Mouse (Mus musculus) neural tube, embryonic 12.5 days (tissue): ENCODE data around the gene Rps10. TPM values are rescaled to one million over a fixed set of nuclear protein-coding genes. Genes with fewer than 3 reads are reported as not detected.

Source experiments
- ATAC-seq: fragments of 200-750 bp; cut with Nextera tagmentation; 2 replicates; pipeline ENCODE4 v1.8.0; 2017; ENCODE audit warnings: low read depth, mild to moderate bottlenecking, moderate TSS enrichment, moderate library complexity; ENCODE audit not compliant: low FRiP score
- H3K27ac ChIP-seq: fragments of 300-500 bp; sonication (generic); 2 replicates; pipeline ENCODE4 v1.5.1; 2016
- H3K27me3 ChIP-seq: fragments of 300-500 bp; sonication (generic); replicated peaks from 2 replicates; pipeline ENCODE4 v1.6.1; 2016; ENCODE audit warnings: mild to moderate bottlenecking
- H3K36me3 ChIP-seq: fragments of 300-500 bp; sonication (generic); 2 replicates; pipeline ENCODE4 v1.6.1; 2016; ENCODE audit warnings: mild to moderate bottlenecking
- H3K4me1 ChIP-seq: fragments of 300-500 bp; sonication (generic); 2 replicates; pipeline ENCODE4 v1.6.1; 2016
- H3K4me2 ChIP-seq: fragments of 300-500 bp; sonication (generic); replicated peaks from 2 replicates; pipeline ENCODE4 v1.6.1; 2016; ENCODE audit warnings: mild to moderate bottlenecking
- H3K4me3 ChIP-seq: fragments of 300-500 bp; sonication (generic); 2 replicates; pipeline ENCODE4 v1.5.1; 2016
- H3K9ac ChIP-seq: fragments of 300-500 bp; sonication (generic); 2 replicates; pipeline ENCODE4 v1.6.1; 2016; ENCODE audit warnings: mild to moderate bottlenecking
- H3K9me3 ChIP-seq: fragments of 300-500 bp; sonication (generic); 2 replicates; pipeline ENCODE4 v1.6.1; 2016; ENCODE audit warnings: mild to moderate bottlenecking
- WGBS: fragments of 180-500 bp; shearing (Covaris S2); methylation state at CpG from one replicate; pipeline ENCODE4 v1.1.7; 2016; 5-methylcytosine and 5-hydroxymethylcytosine counted together
- polyA plus RNA-seq: library from polyadenylated mRNA; unstranded; fragments of >200 nt; fragmentation: Nextera tagmentation; extraction: Ambion mirVana; gene quantifications from 2 replicates; pipeline ENCODE4 v1.2.1, GENCODE M21; 2016

The Rps10 gene
- polyA plus RNA-seq, 1 experiment from 2014 or later, result 639 TPM

GRCm38 (mm10) chr17:27623360-27624326 is 12.8 kb downstream of the Rps10 start, which contains the start of gene Nudt3:
Gene Nudt3, minus strand, starts transcription at chr17:27623495.
- Histone ChIP-seq H3K4me2 (peak within 1 kb of the TSS; percentile 73), H3K9me3 (no peaks in the 10 kb centered on the region), H3K4me1 (peaks cover 33% of the 10 kb centered on the region), H3K27ac (peak within 1 kb of the TSS; percentile 98), H3K27me3 (no peaks in the 10 kb centered on the region), H3K9ac (peak within 1 kb of the TSS; percentile 99), H3K4me3 (peak within 1 kb of the TSS; percentile 97), H3K36me3 (peaks cover 1% of the 10 kb centered on the region)
- WGBS, result 8% methylated on average over 91 of the region's 91 CpGs
- peak; percentile 84 for ATAC-seq

GRCm38 (mm10) chr17:27622611-27623359 is 13.7 kb downstream of the Rps10 start:
- peak; percentile 46 for ATAC-seq
- Histone ChIP-seq H3K4me2 (peak overlapping the region; percentile 73), H3K9me3 (peaks cover 4% of the 10 kb centered on the region; the same call in 1 of the 2 replicates), H3K4me3 (peak overlapping the region; percentile 97), H3K4me1 (peaks cover 33% of the 10 kb centered on the region), H3K9ac (peak overlapping the region; percentile 99), H3K27me3 (no peaks in the 10 kb centered on the region), H3K27ac (peak overlapping the region; percentile 98), H3K36me3 (peaks cover 10% of the 10 kb centered on the region)
- under 1% methylated on average over 75 of the region's 80 CpGs for WGBS

GRCm38 (mm10) chr17:27621705-27622531 is 14.6 kb downstream of the Rps10 start:
- Histone ChIP-seq H3K9me3 (peaks cover 10% of the 10 kb centered on the region), H3K27ac (peak overlapping the region; percentile 98), H3K36me3 (peaks cover 17% of the 10 kb centered on the region), H3K27me3 (no peaks in the 10 kb centered on the region), H3K9ac (peak overlapping the region; percentile 99), H3K4me1 (peaks cover 32% of the 10 kb centered on the region), H3K4me2 (peak overlapping the region; percentile 73), H3K4me3 (peak overlapping the region; percentile 97)
- WGBS, result 3% methylated on average over 23 of the region's 23 CpGs
- ATAC-seq, result 0 out of 2 replicates have a peak, but pooled peaks have one; percentile 10

- H3K4me2 ChIP-seq, result peak overlapping the region; percentile 73
- peak overlapping the region; percentile 51 for H3K9ac ChIP-seq
- H3K27ac ChIP-seq, result no peak overlapping the region
- peak overlapping the region; percentile 97 for H3K4me3 ChIP-seq
- peaks cover 10% of the 10 kb centered on the region for H3K9me3 ChIP-seq
- H3K27me3 ChIP-seq, result no peaks in the 10 kb centered on the region
- H3K4me1 ChIP-seq, result peaks cover 28% of the 10 kb centered on the region
- ATAC-seq, result no peak
- 54% methylated on average over 8 of the region's 8 CpGs for WGBS
- peaks cover 23% of the 10 kb centered on the region for H3K36me3 ChIP-seq
These were observed 15.3 kb downstream of the Rps10 start for GRCm38 (mm10) chr17:27621161-27621560.

GRCm38 (mm10) chr17:27615388-27615787 is 21.1 kb downstream of the Rps10 start:
- WGBS, result 78% methylated on average over 7 of the region's 7 CpGs
- H3K4me2 ChIP-seq, result no peak overlapping the region
- ATAC-seq, result no peak
- H3K4me1 ChIP-seq, result peaks cover 32% of the 10 kb centered on the region
- no peak overlapping the region for H3K27ac ChIP-seq
- H3K27me3 ChIP-seq, result no peaks in the 10 kb centered on the region
- H3K36me3 ChIP-seq, result peaks cover 26% of the 10 kb centered on the region
- peaks cover 10% of the 10 kb centered on the region for H3K9me3 ChIP-seq
- no peak overlapping the region for H3K4me3 ChIP-seq
- no peak overlapping the region for H3K9ac ChIP-seq

- Histone ChIP-seq H3K27ac (no peak overlapping the region), H3K4me2 (no peak overlapping the region), H3K4me3 (no peak overlapping the region), H3K36me3 (peaks cover 23% of the 10 kb centered on the region), H3K27me3 (no peaks in the 10 kb centered on the region), H3K9ac (no peak overlapping the region), H3K4me1 (peaks cover 21% of the 10 kb centered on the region), H3K9me3 (peaks cover 9% of the 10 kb centered on the region)
- ATAC-seq, result no peak
- 88% methylated on average over 4 of the region's 4 CpGs for WGBS
These were observed 23.5 kb downstream of the Rps10 start for GRCm38 (mm10) chr17:27613016-27613415.

- 87% methylated on average over 5 of the region's 5 CpGs for WGBS
- ATAC-seq, result no peak
These were observed 24.5 kb downstream of the Rps10 start for GRCm38 (mm10) chr17:27611994-27612393.

GRCm38 (mm10) chr17:27611519-27611884 is 25.0 kb downstream of the Rps10 start:
- Histone ChIP-seq H3K27me3 (no peaks in the 10 kb centered on the region), H3K4me2 (no peak overlapping the region), H3K4me1 (peaks cover 21% of the 10 kb centered on the region), H3K27ac (no peak overlapping the region; the same call in 1 of the 2 replicates), H3K36me3 (peaks cover 11% of the 10 kb centered on the region; the same call in 1 of the 2 replicates), H3K4me3 (no peak overlapping the region), H3K9ac (no peak overlapping the region), H3K9me3 (no peaks in the 10 kb centered on the region)
- ATAC-seq, result no peak
- 75% methylated on average over 3 of the region's 3 CpGs for WGBS

More at GRCm38 (mm10) chr17:27611994-27612393, 24.5 kb downstream of the Rps10 start:
- Histone ChIP-seq H3K9ac (no peak overlapping the region), H3K27me3 (no peaks in the 10 kb centered on the region), H3K4me3 (no peak overlapping the region), H3K4me1 (peaks cover 21% of the 10 kb centered on the region), H3K27ac (no peak overlapping the region; the same call in 1 of the 2 replicates), H3K36me3 (peaks cover 16% of the 10 kb centered on the region), H3K4me2 (no peak overlapping the region), H3K9me3 (no peaks in the 10 kb centered on the region)

- WGBS, result 84% methylated on average over 10 of the region's 10 CpGs
- no peak for ATAC-seq
These were observed 25.6 kb downstream of the Rps10 start for GRCm38 (mm10) chr17:27610679-27611518.

GRCm38 (mm10) chr17:27609576-27609975 is 26.9 kb downstream of the Rps10 start:
- WGBS, result 89% methylated on average over 7 of the region's 7 CpGs
- Histone ChIP-seq H3K4me3 (no peak overlapping the region), H3K9me3 (no peaks in the 10 kb centered on the region), H3K27ac (no peak overlapping the region), H3K36me3 (0 out of 2 replicates have a peak, but pooled peaks cover 6% of the 10 kb centered on the region), H3K4me1 (peaks cover 18% of the 10 kb centered on the region), H3K27me3 (no peaks in the 10 kb centered on the region), H3K9ac (no peak overlapping the region), H3K4me2 (no peak overlapping the region)
- ATAC-seq, result no peak

More at GRCm38 (mm10) chr17:27610679-27611518, 25.6 kb downstream of the Rps10 start:
- Histone ChIP-seq H3K4me1 (peaks cover 21% of the 10 kb centered on the region), H3K27ac (no peak overlapping the region), H3K9me3 (no peaks in the 10 kb centered on the region), H3K4me2 (no peak overlapping the region), H3K27me3 (no peaks in the 10 kb centered on the region), H3K36me3 (peaks cover 9% of the 10 kb centered on the region; the same call in 1 of the 2 replicates), H3K9ac (no peak overlapping the region), H3K4me3 (no peak overlapping the region)
